Mouse (Mus musculus) heart, adult 9 months (tissue): ENCODE measurements around the gene Gm28827.
"Not testable (repeated sequence)": the region's sequence is repeated elsewhere in the genome, so short reads cannot be mapped to it uniquely, and the experiment has no call there.

Source experiments
- DNase-seq, 2 experiments: peaks; one replicate each; pipeline ENCODE4 v3.0.0; 2022; ENCODE audit warnings: low spot score in 2 of 2

Gm28827 gene

DNA sequence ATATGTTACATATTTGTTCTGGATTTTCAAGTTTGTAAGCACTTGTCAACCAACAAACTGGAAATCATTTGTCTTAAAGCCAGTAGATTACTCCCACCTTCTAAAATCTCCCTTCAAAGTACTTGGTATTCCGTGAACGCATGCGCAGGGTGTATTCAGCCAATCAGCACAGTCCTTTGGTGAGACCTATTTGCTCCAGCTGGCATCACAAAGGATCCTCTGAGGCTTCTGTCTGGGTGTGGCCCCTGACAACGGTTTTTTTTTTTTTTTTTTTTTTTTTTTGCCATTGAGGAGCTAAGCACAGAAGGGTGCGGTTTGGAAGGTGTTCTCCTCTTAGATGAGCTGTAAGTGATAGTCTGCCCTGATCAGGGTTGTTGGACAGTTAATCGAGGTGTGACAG is at the start of gene Gm28827:
Gm28827 (plus strand) TSS at position 301 of the 400 bp plus-strand sequence.
- DNase-seq: not testable (repeated sequence)
